Mouse (Mus musculus) liver, embryonic 14.5 days (tissue): Measurements from ENCODE around the gene Bcl11b. TPM values are rescaled to one million over a fixed set of nuclear protein-coding genes. Genes with fewer than 3 reads are reported as not detected.

Experiments
- ATAC-seq: fragments of 200-750 bp; cut with Nextera tagmentation; 2 replicates; pipeline ENCODE4 v1.8.0; 2017; ENCODE audit warnings: moderate number of reproducible peaks, mild to moderate bottlenecking, moderate library complexity; ENCODE audit not compliant: insufficient read depth
- DNase-seq, 3 experiments: peaks; one replicate each; pipeline ENCODE4 v3.0.0-alpha.2; 2012 to 2013; ENCODE audit warnings: low read depth in 3 of 3, low spot score in 3 of 3
- H3K27ac ChIP-seq: fragments of 300-500 bp; sonication (generic); 2 replicates; pipeline ENCODE4 v1.5.1; 2014; ENCODE audit warnings: moderate library complexity, mild to moderate bottlenecking, control low read depth, inconsistent platforms
- H3K27me3 ChIP-seq: fragments of 300-500 bp; sonication (generic); 2 replicates; pipeline ENCODE4 v1.6.1; 2014; ENCODE audit warnings: mild to moderate bottlenecking, low read length, moderate library complexity; ENCODE audit not compliant: control insufficient read depth, insufficient read depth
- H3K36me3 ChIP-seq: fragments of 300-500 bp; sonication (generic); replicated peaks from 2 replicates; pipeline ENCODE4 v1.6.1; 2014; ENCODE audit warnings: low read depth; ENCODE audit not compliant: control insufficient read depth, insufficient read depth
- H3K4me1 ChIP-seq, 2 experiments: fragments of 200-500 bp in 1 of 2; fragments of 300-500 bp in 1 of 2; sonication (generic) in 1 of 2; replicated peaks; 2 replicates each; pipeline ENCODE4 v1.6.1; 2012 to 2014; ENCODE audit warnings: antibody characterized with exemption in 1 of 2, inconsistent platforms in 1 of 2, low read length in 1 of 2; ENCODE audit not compliant: control insufficient read depth in 2 of 2, insufficient read depth in 2 of 2
- H3K4me2 ChIP-seq: fragments of 300-500 bp; sonication (generic); 2 replicates; pipeline ENCODE4 v1.6.1; 2014; ENCODE audit warnings: low read depth, mild to moderate bottlenecking, control low read depth, moderate library complexity
- H3K4me3 ChIP-seq, 2 experiments: fragments of 200-500 bp in 1 of 2; fragments of 300-500 bp in 1 of 2; sonication (generic) in 1 of 2; 2 replicates each; pipeline ENCODE4 v1.5.1; 2012 to 2014; ENCODE audit warnings: low read depth in 2 of 2, low read length in 2 of 2, mild to moderate bottlenecking in 2 of 2, control low read depth in 1 of 2, inconsistent platforms in 1 of 2, moderate library complexity in 1 of 2; ENCODE audit not compliant: insufficient read depth in 1 of 2
- H3K9ac ChIP-seq: fragments of 300-500 bp; sonication (generic); replicated peaks from 2 replicates; pipeline ENCODE4 v1.6.1; 2014; ENCODE audit warnings: mild to moderate bottlenecking, control low read depth, moderate library complexity
- H3K9me3 ChIP-seq: fragments of 300-500 bp; sonication (generic); 2 replicates; pipeline ENCODE4 v1.6.1; 2016; ENCODE audit warnings: low read length, mixed read lengths; ENCODE audit not compliant: control insufficient read depth
- CTCF ChIP-seq: IDR thresholded peaks from 2 replicates; pipeline ENCODE4 v1.5.1; 2016; ENCODE audit warnings: antibody characterized with exemption, low read depth, control low read depth
- EP300 ChIP-seq: IDR thresholded peaks from 2 replicates; pipeline ENCODE4 v1.6.1; 2016; ENCODE audit warnings: antibody characterized with exemption, low read depth
- WGBS: fragments of 180-500 bp; shearing (Covaris S2); extraction: QIAGEN DNeasy Blood & Tissue Kit; methylation state at CpG from one replicate; pipeline ENCODE4 v1.1.7; 2014; ENCODE audit not compliant: insufficient replicate concordance; 5-methylcytosine and 5-hydroxymethylcytosine counted together
- polyA plus RNA-seq, 2 experiments: library from polyadenylated mRNA; depleted of rRNA in 1 of 2; stranded (reverse) in 1 of 2; unstranded in 1 of 2; fragments of >200 nt; fragmentation: Nextera tagmentation in 1 of 2; extraction: Ambion mirVana in 1 of 2; gene quantifications; 2 replicates each; pipeline versions ENCODE4 v1.2.1 to v1.2.3; 2012 to 2014

Bcl11b gene
- polyA plus RNA-seq, 2 experiments = 0.02 TPM; not detected in 1

- no peak overlapping the region for H3K27ac ChIP-seq
- H3K4me2 ChIP-seq = no peak overlapping the region
- no peaks in the 10 kb centered on the region for H3K4me1 ChIP-seq
- no peak for TF ChIP-seq CTCF
- TF ChIP-seq EP300 = no peak
- no peaks in the 10 kb centered on the region for H3K27me3 ChIP-seq
- 91% methylated on average over 32 of the region's 32 CpGs for WGBS
- H3K36me3 ChIP-seq = no peaks in the 10 kb centered on the region
- DNase-seq (no peak), ATAC-seq (no peak)
- H3K9ac ChIP-seq = no peak overlapping the region
- no peaks in the 10 kb centered on the region; the same call in 1 of the 2 replicates for H3K9me3 ChIP-seq
- H3K4me3 ChIP-seq = no peak overlapping the region
Observed at GRCm38 (mm10) chr12:107915396-107915795, 88.0 kb downstream of the Bcl11b start.

GRCm38 (mm10) chr12:107908826-107909225 lies 94.6 kb downstream of the Bcl11b start:
- no peak overlapping the region for H3K9ac ChIP-seq
- H3K27me3 ChIP-seq = no peaks in the 10 kb centered on the region
- H3K27ac ChIP-seq = no peak overlapping the region
- no peaks in the 10 kb centered on the region for H3K36me3 ChIP-seq
- H3K4me3 ChIP-seq = no peak overlapping the region
- no peak overlapping the region for H3K4me2 ChIP-seq
- WGBS = 69% methylated on average over 11 of the region's 11 CpGs
- H3K9me3 ChIP-seq = no peaks in the 10 kb centered on the region
- no peak for DNase-seq
- no peak for ATAC-seq
- no peak for TF ChIP-seq EP300
- no peak for TF ChIP-seq CTCF
- no peaks in the 10 kb centered on the region for H3K4me1 ChIP-seq

DNA sequence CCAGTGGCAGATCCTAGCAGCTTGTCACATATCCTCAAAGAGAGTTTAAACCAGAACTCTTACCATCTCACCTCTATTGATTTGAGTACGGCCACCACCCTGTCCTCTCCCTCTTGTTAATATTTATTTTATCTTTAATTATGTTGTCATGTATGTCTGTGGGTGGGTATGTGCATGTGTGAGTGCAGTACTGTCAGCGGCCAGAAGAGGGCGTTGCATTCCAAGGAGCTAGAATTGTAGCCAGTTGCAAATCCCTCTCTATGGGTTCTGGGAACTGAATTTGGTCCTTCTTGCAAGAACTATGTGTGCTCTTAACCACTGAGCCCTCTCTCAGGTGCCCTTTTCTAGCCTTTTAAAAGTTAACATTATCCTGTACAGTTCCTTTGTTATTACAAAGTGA lies 98.1 kb downstream of the Bcl11b start:
- Histone ChIP-seq H3K9ac (no peak overlapping the region), H3K4me3 (no peak overlapping the region), H3K4me2 (no peak overlapping the region), H3K4me1 (no peaks in the 10 kb centered on the region), H3K9me3 (no peaks in the 10 kb centered on the region), H3K36me3 (no peaks in the 10 kb centered on the region), H3K27ac (no peak overlapping the region), H3K27me3 (no peaks in the 10 kb centered on the region)
- TF ChIP-seq CTCF = peak; percentile 36; the same call in 1 of the 2 replicates
- TF ChIP-seq EP300 = no peak
- WGBS = 66% methylated on average over 3 of the region's 3 CpGs
- DNase-seq (no peak), ATAC-seq (no peak)

DNA sequence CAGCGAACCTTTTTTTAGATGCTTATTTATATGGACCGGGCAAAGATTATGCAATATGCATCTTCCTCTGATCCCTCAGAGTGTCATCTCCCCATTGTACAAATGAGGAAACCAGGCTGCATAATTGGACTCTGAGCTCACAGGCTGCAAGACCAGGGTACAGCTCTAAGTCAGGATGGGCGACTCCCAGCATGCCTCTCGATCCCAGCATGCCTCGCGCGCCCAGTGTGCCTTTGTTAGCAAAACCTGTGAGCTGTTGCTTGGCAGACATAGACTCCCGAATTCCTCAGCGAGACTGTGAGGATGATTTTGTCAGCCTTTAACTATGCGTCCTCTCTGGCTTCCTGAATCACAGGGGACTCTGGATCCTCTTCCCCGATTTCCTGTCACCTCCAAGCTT lies 98.9 kb downstream of the Bcl11b start:
- Histone ChIP-seq H3K4me3 (no peak overlapping the region), H3K9ac (no peak overlapping the region), H3K4me2 (no peak overlapping the region), H3K27me3 (no peaks in the 10 kb centered on the region), H3K27ac (no peak overlapping the region), H3K36me3 (no peaks in the 10 kb centered on the region), H3K4me1 (no peaks in the 10 kb centered on the region), H3K9me3 (no peaks in the 10 kb centered on the region)
- WGBS = 61% methylated on average over 11 of the region's 11 CpGs
- no peak for ATAC-seq
- no peak for DNase-seq
- TF ChIP-seq EP300 (no peak), CTCF (no peak)

- DNase-seq (no peak), ATAC-seq (no peak)
- 27% methylated on average over 9 of the region's 9 CpGs for WGBS
Observed at GRCm38 (mm10) chr12:107903949-107904348, 99.5 kb downstream of the Bcl11b start.

DNA sequence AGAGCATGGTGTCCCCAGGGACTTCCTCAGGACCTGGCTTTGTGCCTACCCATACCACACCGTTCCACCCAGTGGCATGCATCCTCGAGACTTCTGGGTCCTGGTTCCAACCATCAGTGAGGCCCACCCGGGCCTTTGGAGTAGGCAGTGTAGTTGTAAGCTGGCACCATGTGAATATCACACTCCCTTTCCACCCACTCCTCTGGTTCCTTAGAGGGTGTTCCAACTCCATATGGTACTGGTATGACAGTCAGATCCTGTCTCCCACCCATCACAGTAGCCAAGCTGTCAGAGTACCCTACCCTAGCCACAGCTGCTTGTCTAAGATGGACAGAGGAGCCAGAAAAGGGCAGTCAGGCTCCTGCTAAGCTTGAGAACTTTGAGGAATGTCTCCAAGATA lies 112.0 kb downstream of the Bcl11b start:
- Histone ChIP-seq H3K27ac (no peak overlapping the region), H3K4me2 (no peak overlapping the region), H3K4me3 (no peak overlapping the region), H3K36me3 (no peaks in the 10 kb centered on the region), H3K4me1 (no peaks in the 10 kb centered on the region), H3K9ac (no peak overlapping the region), H3K9me3 (no peaks in the 10 kb centered on the region), H3K27me3 (no peaks in the 10 kb centered on the region)
- DNase-seq (no peak), ATAC-seq (no peak)
- TF ChIP-seq EP300 = no peak
- TF ChIP-seq CTCF = no peak
- WGBS = 62% methylated on average over 3 of the region's 3 CpGs

More at GRCm38 (mm10) chr12:107903949-107904348, 99.5 kb downstream of the Bcl11b start:
- no peaks in the 10 kb centered on the region for H3K4me1 ChIP-seq
- no peaks in the 10 kb centered on the region for H3K27me3 ChIP-seq
- no peak overlapping the region for H3K4me2 ChIP-seq
- no peak overlapping the region for H3K27ac ChIP-seq
- H3K9me3 ChIP-seq = no peaks in the 10 kb centered on the region
- H3K9ac ChIP-seq = no peak overlapping the region
- no peak overlapping the region for H3K4me3 ChIP-seq
- H3K36me3 ChIP-seq = no peaks in the 10 kb centered on the region
- TF ChIP-seq EP300 (no peak), CTCF (no peak)
